ENCODE assay signal across 10 mouse cellular contexts in the genomic region with DNA sequence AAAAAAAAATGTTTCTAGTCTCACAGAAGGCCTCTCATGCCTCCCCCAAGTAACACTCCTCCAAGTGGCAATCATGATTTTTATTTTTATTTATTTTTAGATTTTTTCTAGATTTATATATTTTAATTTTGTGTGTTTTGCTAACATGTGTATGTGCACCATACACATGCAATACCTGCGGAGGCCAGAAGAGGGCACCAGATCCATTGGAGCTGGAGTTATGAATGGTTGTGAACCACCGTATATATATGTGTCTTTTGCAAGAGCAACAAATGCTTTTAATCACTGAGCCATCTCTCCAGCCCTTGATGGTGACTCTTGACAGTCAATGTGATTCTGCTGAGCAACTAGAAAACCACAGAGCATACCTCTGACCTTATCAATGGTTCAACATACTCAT. TPM values are rescaled to one million over a fixed set of nuclear protein-coding genes. Genes with fewer than 3 reads are reported as not detected.
DNase-seq lines count a peak whose midpoint lies in the region; ATAC-seq lines count a peak whose summit lies in the region.
"Had no signal": no experiment of that assay in that cellular context is flagged by ENCODE, and none has a peak within 500 bp of the region (broad histone marks: within the 10 kb centered on the region; RNA-seq: fewer than 3 reads in every experiment).

No protein-coding gene starts in this region.

- H3K27ac ChIP-seq in kidney, embryonic 14.5 days (ENCODE audit: low read depth, low read length) = no peak overlapping the region
- H3K27ac ChIP-seq: limb, embryonic 15.5 days had no signal

- peak; percentile 48 for DNase-seq in kidney, adult 18-20 months
- DNase-seq in urinary bladder, postnatal 14 days (ENCODE audit: low spot score) = peak; percentile 33
- DNase-seq in urinary bladder, postnatal 10 days (ENCODE audit: low spot score) = no peak
- DNase-seq in kidney, postnatal 36 days = peak; percentile 13 to 77
- DNase-seq in yolk sac, embryonic 10.5 days (ENCODE audit: low spot score) = peak; percentile 33
- DNase-seq in cerebellum, adult 18-20 months = no peak

- H3K4me2 ChIP-seq in kidney, embryonic 14.5 days (replicated peaks; ENCODE audit: low read depth, low read length) = no peak overlapping the region
- H3K4me2 ChIP-seq: heart, embryonic 11.5 days; limb, embryonic 15.5 days had no signal

- H3K27me3 ChIP-seq in kidney, embryonic 14.5 days (ENCODE audit: control insufficient read depth, insufficient read depth, low read length) = no peaks in the 10 kb centered on the region
- H3K27me3 ChIP-seq: limb, embryonic 15.5 days had no signal

- no peak for ATAC-seq in kidney, embryonic 14.5 days (ENCODE audit: low FRiP score, low TSS enrichment)
- ATAC-seq in frontal cortex, adult (ENCODE audit: low TSS enrichment) = no peak

- WGBS in kidney, embryonic 14.5 days = 71% methylated on average over 2 of the region's 2 CpGs

- H3K36me3 ChIP-seq in kidney, embryonic 14.5 days (ENCODE audit: control insufficient read depth, insufficient read depth, low read length) = no peaks in the 10 kb centered on the region
- H3K36me3 ChIP-seq: limb, embryonic 15.5 days had no signal

- H3K4me1 ChIP-seq in kidney, embryonic 14.5 days (ENCODE audit: control insufficient read depth, insufficient read depth, low read length) = no peaks in the 10 kb centered on the region

- no peak overlapping the region for H3K9ac ChIP-seq in kidney, embryonic 14.5 days (ENCODE audit: low read depth, low read length)
- H3K9ac ChIP-seq: limb, embryonic 15.5 days had no signal

- H3K9me3 ChIP-seq in kidney, embryonic 14.5 days (ENCODE audit: control insufficient read depth, low read length) = no peaks in the 10 kb centered on the region; the same call in 1 of the 2 replicates
- H3K9me3 ChIP-seq: limb, embryonic 15.5 days had no signal

- H3K4me3 ChIP-seq in kidney, embryonic 14.5 days (ENCODE audit: low read length) = no peak overlapping the region
- H3K4me3 ChIP-seq: limb, embryonic 15.5 days had no signal

RNA-seq across cellular contexts. Expression of a gene that starts 7.9 kb away (rescaled TPM):
- polyA plus RNA-seq in kidney, embryonic 14.5 days (2014; fragmentation: Nextera tagmentation; extraction: Ambion mirVana) = 2.9 and 3.8 TPM in 2 replicates

RNA-seq across cellular contexts. Expression of a gene that starts 29.5 kb away (rescaled TPM):
- polyA plus RNA-seq in kidney, embryonic 14.5 days (2014; fragmentation: Nextera tagmentation; extraction: Ambion mirVana) = not detected in 2 replicates
- polyA plus RNA-seq: heart, embryonic 11.5 days had no signal

RNA-seq across cellular contexts. Expression of a gene that starts 50.9 kb away (rescaled TPM):
- polyA plus RNA-seq in kidney, embryonic 14.5 days (2014; fragmentation: Nextera tagmentation; extraction: Ambion mirVana) = 15.5 and 31.3 TPM in 2 replicates

RNA-seq across cellular contexts. Expression of a gene that starts 55.6 kb away (rescaled TPM):
- 18.2 and 32.4 TPM in 2 replicates for polyA plus RNA-seq in kidney, embryonic 14.5 days (2014; fragmentation: Nextera tagmentation; extraction: Ambion mirVana)

Comparison
In these comparisons a context has a peak if more than half of its experiments do, and no peak if none do; other contexts are left out.
1. DNase-seq: peak in kidney, adult 18-20 months (single experiment), urinary bladder, postnatal 14 days (single experiment), kidney, postnatal 36 days (2 of 2) and yolk sac, embryonic 10.5 days (single experiment); none in urinary bladder, postnatal 10 days (single experiment) and cerebellum, adult 18-20 months (0 of 2).